Mouse (Mus musculus) adrenal gland, adult (tissue): ENCODE results near the gene Rnf208.
"Not testable (repeated sequence)": the region's sequence is repeated elsewhere in the genome, so short reads cannot be mapped to it uniquely, and the experiment has no call there.

ENCODE experiments used
- DNase-seq, 2 experiments: peaks; one replicate each; pipeline ENCODE4 v3.0.0; 2022 to 2023; ENCODE audit warnings: low spot score in 1 of 2; ENCODE audit not compliant: inconsistent age in 2 of 2

Gene Rnf208

GRCm38 (mm10) chr2:25244144-25244543, 2.1 kb downstream of the Rnf208 start:
- peak in 1 of 2 experiments; percentile 25 for DNase-seq

- DNase-seq: no peak
Measured at GRCm38 (mm10) chr2:25246183-25247072, 4.4 kb downstream of the Rnf208 start, which contains the start of gene AL732309.1. TSS of gene AL732309.1 (minus strand) at chr2:25246863.

GRCm38 (mm10) chr2:25252331-25252730, 10.3 kb downstream of the Rnf208 start:
- peak in 1 of 2 experiments; percentile 52 for DNase-seq

- peak; percentile 89 to 95 for DNase-seq
Measured at GRCm38 (mm10) chr2:25255284-25255779, 13.3 kb downstream of the Rnf208 start, which contains the start of gene Tmem203. TSS of gene Tmem203 (plus strand) at chr2:25255439.

- DNase-seq: peak in 1 of 2 experiments; percentile 72
Measured at GRCm38 (mm10) chr2:25256443-25257109, 14.5 kb downstream of the Rnf208 start.

- DNase-seq: not testable (repeated sequence)
Measured at GRCm38 (mm10) chr2:25257250-25257649, 15.2 kb downstream of the Rnf208 start.

- no peak for DNase-seq
Measured at GRCm38 (mm10) chr2:25258887-25259286, 16.8 kb downstream of the Rnf208 start.

- DNase-seq: no peak
Measured at GRCm38 (mm10) chr2:25261870-25262269, 19.8 kb downstream of the Rnf208 start.

- peak; percentile 95 to 97 for DNase-seq
Measured at GRCm38 (mm10) chr2:25262291-25262767, 20.3 kb downstream of the Rnf208 start, which contains the start of gene Tprn. TSS of gene Tprn (plus strand) at chr2:25262618.

GRCm38 (mm10) chr2:25262795-25263622, 21.0 kb downstream of the Rnf208 start:
- no peak for DNase-seq

GRCm38 (mm10) chr2:25263623-25264285, 21.7 kb downstream of the Rnf208 start:
- no peak for DNase-seq

- no peak for DNase-seq
Measured at GRCm38 (mm10) chr2:25264286-25264660, 22.2 kb downstream of the Rnf208 start.

GRCm38 (mm10) chr2:25264851-25265250, 22.8 kb downstream of the Rnf208 start:
- DNase-seq: peak in 1 of 2 experiments; percentile 50

GRCm38 (mm10) chr2:25265897-25266656, 24.0 kb downstream of the Rnf208 start:
- no peak for DNase-seq

GRCm38 (mm10) chr2:25266720-25267119, 24.7 kb downstream of the Rnf208 start:
- DNase-seq: peak in 1 of 2 experiments; percentile 65

- no peak for DNase-seq
Measured at GRCm38 (mm10) chr2:25267241-25267640, 25.2 kb downstream of the Rnf208 start.

GRCm38 (mm10) chr2:25267746-25268309, 25.8 kb downstream of the Rnf208 start:
- no peak for DNase-seq

- peak; percentile 98 to 99 for DNase-seq
Measured at GRCm38 (mm10) chr2:25271827-25272511, 29.9 kb downstream of the Rnf208 start, which contains the start of the genes Ssna1 and Anapc2. TSS of gene Ssna1 (minus strand) at chr2:25272438. TSS of gene Anapc2 (plus strand) at chr2:25272478.
